Mouse (Mus musculus) lung, postnatal 4 days (tissue): ENCODE data around the gene Ssxb3.
"Not testable (repeated sequence)": the region's sequence is repeated elsewhere in the genome, so short reads cannot be mapped to it uniquely, and the experiment has no call there.

ENCODE experiments used
- DNase-seq, 2 experiments: peaks; one replicate each; pipeline ENCODE4 v3.0.0; 2021

Ssxb3 gene

GRCm38 (mm10) chrX:8591716-8592115, at the start of gene Ssxb3:
TSS of gene Ssxb3 (minus strand) at chrX:8591816.
- not testable (repeated sequence) for DNase-seq

DNA sequence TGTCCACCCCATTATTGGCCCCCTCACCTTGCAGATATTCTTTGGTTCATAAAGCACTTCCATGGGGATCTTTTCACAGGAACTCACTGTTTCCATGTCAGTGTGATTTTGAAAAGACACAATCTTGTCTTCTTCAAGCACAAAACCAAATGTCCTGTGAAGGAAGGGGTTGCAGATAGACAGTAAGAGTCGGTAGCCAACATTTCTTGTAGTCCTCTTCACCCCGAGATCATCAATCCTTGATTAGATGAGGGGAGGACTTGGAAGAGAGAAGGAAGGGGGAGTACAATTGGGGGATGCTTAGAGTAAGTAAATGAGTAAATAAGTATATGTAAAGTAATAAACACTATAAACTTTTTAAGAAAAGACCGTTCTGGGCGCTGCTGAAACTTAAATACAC, 43.5 kb downstream of the Ssxb3 start, which contains the start of gene Ssxb6:
TSS of gene Ssxb6 (minus strand) at position 101 of the 400 bp plus-strand sequence.
- not testable (repeated sequence) for DNase-seq
